Mouse (Mus musculus) bone marrow macrophage, adult 2 months (primary cell): Measurements from ENCODE around the gene Olfr1360. TPM values are rescaled to one million over a fixed set of nuclear protein-coding genes. Genes with fewer than 3 reads are reported as not detected.

Experiments
- H3K27ac ChIP-seq: 2 replicates; pipeline ENCODE4 v1.5.1; 2012; ENCODE audit warnings: low read depth, low read length; ENCODE audit not compliant: insufficient read depth
- H3K4me1 ChIP-seq: 2 replicates; pipeline ENCODE4 v1.6.1; 2012; ENCODE audit warnings: low read length; ENCODE audit not compliant: control insufficient read depth, insufficient read depth
- H3K4me3 ChIP-seq: 2 replicates; pipeline ENCODE4 v1.5.1; 2012; ENCODE audit warnings: mild to moderate bottlenecking, low read length, moderate library complexity; ENCODE audit not compliant: insufficient read depth
- CTCF ChIP-seq: IDR thresholded peaks from 2 replicates; pipeline ENCODE4 v1.5.1; 2012; ENCODE audit warnings: low read depth, mild to moderate bottlenecking, low read length, moderate library complexity
- POLR2A ChIP-seq: IDR thresholded peaks from 2 replicates; pipeline ENCODE4 v1.6.1; 2012; ENCODE audit warnings: mild to moderate bottlenecking, low read depth, low read length, borderline replicate concordance
- polyA plus RNA-seq: library from polyadenylated mRNA; stranded (reverse); fragments of >200 nt; gene quantifications from 2 replicates; pipeline ENCODE4 v1.2.4, GENCODE M21; 2012; ENCODE audit not compliant: missing spikeins, insufficient read depth, insufficient read length

Olfr1360 gene
- polyA plus RNA-seq, 1 experiment = not detected

GRCm38 (mm10) chr13:21715131-21715863 lies 38.1 kb upstream of the Olfr1360 start:
- H3K27ac ChIP-seq = peak overlapping the region; percentile 68
- TF ChIP-seq POLR2A (no peak), CTCF (no peak)
- peak overlapping the region; percentile 52 for H3K4me3 ChIP-seq
- H3K4me1 ChIP-seq = peaks cover 11% of the 10 kb centered on the region

GRCm38 (mm10) chr13:21714725-21715124 lies 37.5 kb upstream of the Olfr1360 start:
- TF ChIP-seq CTCF (no peak), POLR2A (no peak)
- no peak overlapping the region for H3K27ac ChIP-seq
- peaks cover 6% of the 10 kb centered on the region; the same call in 1 of the 2 replicates for H3K4me1 ChIP-seq
- peak overlapping the region; percentile 52 for H3K4me3 ChIP-seq

DNA sequence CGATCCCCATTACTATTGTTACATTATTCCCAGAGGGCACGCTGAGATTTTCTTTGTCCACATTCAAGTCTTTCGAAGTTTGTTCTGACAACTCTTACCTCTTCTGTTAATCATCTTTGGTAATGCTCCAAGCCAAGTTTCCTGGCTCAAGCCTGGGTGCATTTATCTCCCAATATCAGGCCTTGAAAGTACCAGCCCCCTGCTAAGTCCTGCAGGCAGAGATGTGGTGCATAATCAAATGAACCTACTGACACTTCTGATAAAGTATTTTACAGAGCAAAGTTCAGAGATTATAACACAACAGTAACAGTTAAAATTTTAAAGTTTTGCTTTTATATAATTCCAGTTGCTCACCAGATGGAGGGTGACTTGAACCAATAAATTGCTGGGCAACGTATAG lies 34.5 kb upstream of the Olfr1360 start:
- Histone ChIP-seq H3K4me3 (peak overlapping the region; percentile 70), H3K27ac (no peak overlapping the region), H3K4me1 (no peaks in the 10 kb centered on the region)
- no peak for TF ChIP-seq CTCF
- no peak for TF ChIP-seq POLR2A

GRCm38 (mm10) chr13:21710821-21711525 lies 33.8 kb upstream of the Olfr1360 start:
- no peak overlapping the region for H3K27ac ChIP-seq
- peak overlapping the region; percentile 70 for H3K4me3 ChIP-seq
- H3K4me1 ChIP-seq = no peaks in the 10 kb centered on the region
- no peak for TF ChIP-seq CTCF

DNA sequence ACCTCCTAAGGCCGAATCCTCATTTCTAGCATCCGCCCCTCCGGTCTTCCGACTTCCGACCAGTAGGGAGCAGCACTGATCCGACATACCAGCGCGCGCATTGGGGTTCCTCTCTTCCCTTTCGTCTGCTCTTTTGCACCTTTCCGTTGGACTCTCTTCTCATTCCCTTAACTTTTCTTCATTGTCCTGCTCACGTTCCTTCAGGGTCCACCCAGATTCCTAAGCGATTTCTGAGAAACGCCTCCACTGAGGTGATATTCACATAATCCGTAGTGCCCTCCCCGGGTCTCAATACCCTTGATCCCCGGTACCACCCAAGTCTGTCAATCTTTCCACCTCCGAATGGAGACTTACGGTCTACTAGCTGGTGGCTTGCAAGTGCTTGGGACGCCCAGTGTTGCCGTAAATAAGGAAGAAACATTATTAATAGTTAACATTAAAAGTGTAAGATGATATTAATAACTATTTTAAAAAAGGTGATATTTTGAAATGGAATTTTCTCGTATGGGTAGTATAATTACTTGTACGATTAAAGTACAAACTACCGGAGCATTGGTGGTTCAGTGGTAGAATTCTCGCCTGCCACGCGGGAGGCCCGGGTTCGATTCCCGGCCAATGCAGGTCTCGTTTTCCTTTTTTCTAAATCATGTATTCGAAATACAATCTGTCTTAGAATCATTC lies 33.0 kb upstream of the Olfr1360 start:
- peak overlapping the region; percentile 88 for H3K4me3 ChIP-seq
- peak; percentile 69 for TF ChIP-seq CTCF
- TF ChIP-seq POLR2A = no peak
- H3K4me1 ChIP-seq = no peaks in the 10 kb centered on the region
- peak overlapping the region; percentile 31; the same call in 1 of the 2 replicates for H3K27ac ChIP-seq

- Histone ChIP-seq H3K4me1 (no peaks in the 10 kb centered on the region), H3K4me3 (no peak overlapping the region), H3K27ac (no peak overlapping the region)
- TF ChIP-seq POLR2A (no peak), CTCF (no peak)
Observed at GRCm38 (mm10) chr13:21706669-21707068, 29.5 kb upstream of the Olfr1360 start.

DNA sequence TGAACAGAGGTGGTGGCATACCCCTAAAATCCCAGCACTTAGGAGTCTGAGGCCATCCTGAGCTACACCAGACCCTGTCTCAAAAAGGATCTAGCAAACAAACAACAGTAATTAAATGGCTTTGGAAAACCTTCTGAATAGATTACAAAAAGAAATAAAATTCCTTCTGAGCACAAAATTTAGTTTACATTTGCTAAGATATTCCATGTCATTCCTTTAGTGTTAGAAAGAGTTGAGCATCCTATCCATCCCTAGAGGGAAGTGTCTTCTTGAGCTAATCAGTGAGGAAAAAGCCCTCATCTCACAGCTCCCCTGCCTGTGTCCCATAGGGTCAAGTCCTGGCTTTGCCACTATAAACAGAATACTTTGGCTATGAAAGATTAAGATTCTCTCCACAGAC lies 20.6 kb upstream of the Olfr1360 start, which contains the start of gene Olfr1359:
Gene Olfr1359, plus strand, starts transcription at position 301 of the 400 bp plus-strand sequence.
- TF ChIP-seq CTCF (no peak), POLR2A (no peak)
- Histone ChIP-seq H3K4me1 (no peaks in the 10 kb centered on the region), H3K27ac (no peak within 1 kb of the TSS), H3K4me3 (no peak within 1 kb of the TSS)

- Histone ChIP-seq H3K27ac (no peak within 1 kb of the TSS), H3K4me1 (no peaks in the 10 kb centered on the region), H3K4me3 (no peak within 1 kb of the TSS)
- TF ChIP-seq CTCF = no peak
- TF ChIP-seq POLR2A = no peak
Observed at GRCm38 (mm10) chr13:21663286-21663685, 13.9 kb downstream of the Olfr1360 start, which contains the start of gene Olfr1361. Gene Olfr1361, minus strand, starts transcription at chr13:21663386.

DNA sequence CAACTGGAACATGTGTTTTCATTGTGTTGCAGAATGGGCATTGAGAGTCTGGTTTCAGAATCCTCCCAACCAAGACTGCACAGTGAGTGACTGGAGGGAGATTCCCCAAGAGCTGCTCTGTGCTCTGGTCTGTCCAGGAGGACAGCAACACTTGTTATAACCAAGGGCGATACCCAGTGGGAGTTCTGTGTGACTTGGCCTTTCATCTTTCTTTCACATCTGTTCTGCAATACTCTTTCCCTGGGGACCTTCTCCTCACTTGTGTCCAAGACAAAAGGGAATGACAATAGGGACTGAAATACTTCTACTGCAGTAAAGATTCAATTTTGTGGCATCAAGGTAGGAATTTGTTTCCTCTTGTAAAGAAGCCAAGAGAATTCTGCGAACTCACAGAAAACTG lies 34.8 kb downstream of the Olfr1360 start, which contains the start of gene Olfr11:
Gene Olfr11, minus strand, starts transcription at position 101 of the 400 bp plus-strand sequence.
- Histone ChIP-seq H3K4me3 (no peak within 1 kb of the TSS), H3K4me1 (no peaks in the 10 kb centered on the region), H3K27ac (no peak within 1 kb of the TSS)
- TF ChIP-seq CTCF (no peak), POLR2A (no peak)

Other genes starting within 250 kb of the Olfr1360 start
- 0.17 and 0.65 TPM in 2 replicates for gene Pgbd1, start 236.3 kb downstream of the Olfr1360 start, polyA plus RNA-seq
- 44.4 and 50.9 TPM in 2 replicates for gene Zscan26, start 223.7 kb downstream of the Olfr1360 start, polyA plus RNA-seq
- 0.92 and 1.3 TPM in 2 replicates for gene Nkapl, start 208.9 kb downstream of the Olfr1360 start, polyA plus RNA-seq
- 1.5 and 2.6 TPM in 2 replicates for gene Zkscan4, start 198.5 kb downstream of the Olfr1360 start, polyA plus RNA-seq
- gene Gm10065, start 198.0 kb downstream of the Olfr1360 start, polyA plus RNA-seq = not detected in 2 replicates
- gene AK157302, start 182.2 kb downstream of the Olfr1360 start, polyA plus RNA-seq = 0.34 TPM in 1 of 2 replicates, not detected in the other
- 5.1 and 18.9 TPM in 2 replicates for gene Gm11273, start 176.0 kb downstream of the Olfr1360 start, polyA plus RNA-seq
- 5.6 and 5.8 TPM in 2 replicates for gene Zkscan8, start 146.3 kb downstream of the Olfr1360 start, polyA plus RNA-seq
- gene Olfr1366, start 134.6 kb downstream of the Olfr1360 start, polyA plus RNA-seq = not detected in 2 replicates
- gene Olfr1535, start 117.5 kb downstream of the Olfr1360 start, polyA plus RNA-seq = not detected in 2 replicates
- gene Olfr1364, start 95.6 kb downstream of the Olfr1360 start, polyA plus RNA-seq = not detected in 2 replicates
- not detected in 2 replicates for gene Olfr1362, start 63.4 kb downstream of the Olfr1360 start, polyA plus RNA-seq
- gene Olfr11, start 34.9 kb downstream of the Olfr1360 start, polyA plus RNA-seq = not detected in 2 replicates
- gene Olfr1361, start 14.0 kb downstream of the Olfr1360 start, polyA plus RNA-seq = 0.48 TPM in 1 of 2 replicates, not detected in the other
- not detected in 2 replicates for gene Olfr1359, start 20.7 kb upstream of the Olfr1360 start, polyA plus RNA-seq
- gene Hist1h2bl, start 38.7 kb upstream of the Olfr1360 start, polyA plus RNA-seq = not detected in 2 replicates
- 4.0 TPM in 1 of 2 replicates, not detected in the other for gene Hist1h2ai, start 39.0 kb upstream of the Olfr1360 start, polyA plus RNA-seq
- 6.9 TPM in 1 of 2 replicates, not detected in the other for gene Hist1h3h, start 40.3 kb upstream of the Olfr1360 start, polyA plus RNA-seq
- gene Hist1h2bm, start 44.6 kb upstream of the Olfr1360 start, polyA plus RNA-seq = 2.1 TPM in 1 of 2 replicates, not detected in the other
- gene Hist1h4j, start 57.7 kb upstream of the Olfr1360 start, polyA plus RNA-seq = 1.8 and 2.7 TPM in 2 replicates
- gene Hist1h4k, start 73.1 kb upstream of the Olfr1360 start, polyA plus RNA-seq = 3.6 and 8.9 TPM in 2 replicates
- gene Hist1h2ak, start 76.4 kb upstream of the Olfr1360 start, polyA plus RNA-seq = 4.9 and 9.5 TPM in 2 replicates
- gene Hist1h2bn, start 76.7 kb upstream of the Olfr1360 start, polyA plus RNA-seq = 7.1 and 7.3 TPM in 2 replicates
- gene Hist1h1b, start 103.2 kb upstream of the Olfr1360 start, polyA plus RNA-seq = 0.82 and 2.1 TPM in 2 replicates
- gene Hist1h3i, start 106.0 kb upstream of the Olfr1360 start, polyA plus RNA-seq = 3.9 and 4.4 TPM in 2 replicates
- not detected in 2 replicates for gene Hist1h2an, start 109.8 kb upstream of the Olfr1360 start, polyA plus RNA-seq
- not detected in 2 replicates for gene Hist1h2bp, start 110.1 kb upstream of the Olfr1360 start, polyA plus RNA-seq
- 3.2 and 6.5 TPM in 2 replicates for gene Hist1h2bq, start 132.8 kb upstream of the Olfr1360 start, polyA plus RNA-seq
- not detected in 2 replicates for gene Hist1h2ao, start 133.1 kb upstream of the Olfr1360 start, polyA plus RNA-seq
- 5.2 and 6.8 TPM in 2 replicates for gene Hist1h4m, start 134.3 kb upstream of the Olfr1360 start, polyA plus RNA-seq
- not detected in 2 replicates for gene Hist1h4n, start 154.8 kb upstream of the Olfr1360 start, polyA plus RNA-seq
- gene Hist1h2ap, start 156.1 kb upstream of the Olfr1360 start, polyA plus RNA-seq = 14.7 and 15.1 TPM in 2 replicates
- gene Hist1h2br, start 156.3 kb upstream of the Olfr1360 start, polyA plus RNA-seq = 4.5 and 8.6 TPM in 2 replicates